Mouse (Mus musculus): ENCODE data around the gene Capza1. TPM values are rescaled to one million over a fixed set of nuclear protein-coding genes. Genes with fewer than 3 reads are reported as not detected.
"Not testable (repeated sequence)": the region's sequence is repeated elsewhere in the genome, so short reads cannot be mapped to it uniquely, and the experiment has no call there.

Capza1 gene
- polyA plus RNA-seq (2014; fragmentation: Nextera tagmentation; extraction: Ambion mirVana), result 228 and 240 TPM in 2 replicates

- WGBS, result under 1% methylated on average over 43 of the region's 43 CpGs
- Histone ChIP-seq H3K4me1 (replicated peaks; ENCODE audit: control insufficient read depth, insufficient read depth, low read length) (peaks cover 4% of the 10 kb centered on the region; the same call in 1 of the 2 replicates), H3K9me3 (ENCODE audit: control insufficient read depth, low read length) (no peaks in the 10 kb centered on the region), H3K4me3 (ENCODE audit: low read depth, low read length) (peak within 1 kb of the TSS; percentile 94), H3K4me2 (ENCODE audit: low read depth, low read length, severe bottlenecking) (peak within 1 kb of the TSS; percentile 71), H3K27ac (ENCODE audit: low read depth, low read length) (peak within 1 kb of the TSS; percentile 95), H3K27me3 (ENCODE audit: control insufficient read depth, insufficient read depth, low read length) (no peaks in the 10 kb centered on the region), H3K9ac (ENCODE audit: low read length) (peak within 1 kb of the TSS; percentile 98), H3K36me3 (ENCODE audit: control insufficient read depth, insufficient read depth, low read length) (no peaks in the 10 kb centered on the region)
- ATAC-seq (replicated peaks; ENCODE audit: low FRiP score), result peak; percentile 95
- DNase-seq (ENCODE audit: low spot score), result peak; percentile 92
Measured at GRCm38 (mm10) chr3:104863786-104864650, at the start of gene Capza1, which contains the start of gene St7l. Gene Capza1 (minus strand): TSS chr3:104864505. Gene St7l (plus strand): TSS chr3:104864005.

GRCm38 (mm10) chr3:104909195-104909594, 44.9 kb upstream of the Capza1 start:
- H3K27ac ChIP-seq (ENCODE audit: low read depth, low read length), result no peak overlapping the region
- H3K4me1 ChIP-seq (replicated peaks; ENCODE audit: control insufficient read depth, insufficient read depth, low read length), result 0 out of 2 replicates have a peak, but pooled peaks cover 2% of the 10 kb centered on the region
- H3K4me3 ChIP-seq (ENCODE audit: low read depth, low read length), result no peak overlapping the region
- no peaks in the 10 kb centered on the region for H3K9me3 ChIP-seq (ENCODE audit: control insufficient read depth, low read length)
- no peak for ATAC-seq (replicated peaks; ENCODE audit: low FRiP score)
- no peaks in the 10 kb centered on the region for H3K36me3 ChIP-seq (ENCODE audit: control insufficient read depth, insufficient read depth, low read length)
- no peak overlapping the region for H3K9ac ChIP-seq (ENCODE audit: low read length)
- no peaks in the 10 kb centered on the region for H3K27me3 ChIP-seq (ENCODE audit: control insufficient read depth, insufficient read depth, low read length)
- no peak overlapping the region for H3K4me2 ChIP-seq (ENCODE audit: low read depth, low read length, severe bottlenecking)
- DNase-seq (ENCODE audit: low spot score), result no peak
- WGBS, result 94% methylated on average over 6 of the region's 6 CpGs

DNA sequence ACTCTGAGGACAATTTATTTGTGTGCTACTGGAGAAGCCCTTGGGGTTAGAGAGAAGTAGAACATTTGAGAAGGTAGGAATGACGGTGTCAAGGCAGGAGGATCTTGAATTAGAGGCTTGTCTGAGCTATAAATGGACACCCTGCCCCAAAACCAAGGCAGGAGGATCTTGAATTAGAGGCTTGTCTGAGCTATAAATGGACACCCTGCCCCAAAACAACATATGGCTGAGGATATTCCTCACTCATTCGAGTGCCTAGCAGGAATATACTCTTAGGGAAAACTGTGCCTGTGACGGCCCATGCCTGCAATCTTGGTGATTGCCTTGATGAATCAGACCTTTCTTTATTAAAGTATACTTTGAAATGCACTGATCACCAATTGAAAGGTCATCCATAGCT, 41.7 kb upstream of the Capza1 start:
- ATAC-seq (replicated peaks; ENCODE audit: low FRiP score), result no peak
- Histone ChIP-seq H3K27me3 (ENCODE audit: control insufficient read depth, insufficient read depth, low read length) (no peaks in the 10 kb centered on the region), H3K4me2 (ENCODE audit: low read depth, low read length, severe bottlenecking) (no peak overlapping the region), H3K4me3 (ENCODE audit: low read depth, low read length) (no peak overlapping the region), H3K4me1 (replicated peaks; ENCODE audit: control insufficient read depth, insufficient read depth, low read length) (0 out of 2 replicates have a peak, but pooled peaks cover 2% of the 10 kb centered on the region), H3K36me3 (ENCODE audit: control insufficient read depth, insufficient read depth, low read length) (no peaks in the 10 kb centered on the region), H3K9me3 (ENCODE audit: control insufficient read depth, low read length) (no peaks in the 10 kb centered on the region), H3K9ac (ENCODE audit: low read length) (no peak overlapping the region), H3K27ac (ENCODE audit: low read depth, low read length) (no peak overlapping the region)
- WGBS, result 88% methylated on average over 3 of the region's 3 CpGs
- no peak for DNase-seq (ENCODE audit: low spot score)

- Histone ChIP-seq H3K27me3 (ENCODE audit: control insufficient read depth, insufficient read depth, low read length) (no peaks in the 10 kb centered on the region), H3K9me3 (ENCODE audit: control insufficient read depth, low read length) (no peaks in the 10 kb centered on the region), H3K27ac (ENCODE audit: low read depth, low read length) (no peak overlapping the region), H3K4me3 (ENCODE audit: low read depth, low read length) (no peak overlapping the region), H3K4me2 (ENCODE audit: low read depth, low read length, severe bottlenecking) (no peak overlapping the region), H3K9ac (ENCODE audit: low read length) (no peak overlapping the region), H3K4me1 (replicated peaks; ENCODE audit: control insufficient read depth, insufficient read depth, low read length) (0 out of 2 replicates have a peak, but pooled peaks cover 2% of the 10 kb centered on the region), H3K36me3 (ENCODE audit: control insufficient read depth, insufficient read depth, low read length) (no peaks in the 10 kb centered on the region)
- 92% methylated on average over 4 of the region's 4 CpGs for WGBS
- ATAC-seq (replicated peaks; ENCODE audit: low FRiP score), result no peak
- no peak for DNase-seq (ENCODE audit: low spot score)
Measured at GRCm38 (mm10) chr3:104905389-104905788, 41.1 kb upstream of the Capza1 start.

DNA sequence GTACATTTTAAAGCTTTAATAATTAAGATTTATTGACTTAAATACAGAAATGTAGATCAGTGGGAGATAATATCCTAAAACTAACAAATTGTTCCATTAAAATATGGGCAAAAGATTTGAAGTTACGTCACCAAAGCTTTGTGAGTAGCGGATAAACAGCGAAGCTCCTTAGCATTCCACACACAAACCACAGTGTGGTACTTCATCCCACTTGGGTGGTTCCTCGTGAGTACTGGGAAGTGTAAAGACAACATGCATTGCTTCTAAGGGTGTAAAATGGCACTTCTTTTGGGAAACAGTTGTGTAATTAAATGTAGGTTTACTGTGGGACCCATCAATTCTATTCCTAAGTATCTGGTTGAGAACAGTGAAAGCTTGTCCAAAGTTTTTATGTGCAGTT, 36.8 kb upstream of the Capza1 start:
- no peak overlapping the region for H3K27ac ChIP-seq (ENCODE audit: low read depth, low read length)
- no peak for ATAC-seq (replicated peaks; ENCODE audit: low FRiP score)
- no peaks in the 10 kb centered on the region for H3K9me3 ChIP-seq (ENCODE audit: control insufficient read depth, low read length)
- H3K4me1 ChIP-seq (replicated peaks; ENCODE audit: control insufficient read depth, insufficient read depth, low read length), result no peaks in the 10 kb centered on the region
- no peaks in the 10 kb centered on the region for H3K27me3 ChIP-seq (ENCODE audit: control insufficient read depth, insufficient read depth, low read length)
- no peak overlapping the region for H3K4me2 ChIP-seq (ENCODE audit: low read depth, low read length, severe bottlenecking)
- no peaks in the 10 kb centered on the region for H3K36me3 ChIP-seq (ENCODE audit: control insufficient read depth, insufficient read depth, low read length)
- 94% methylated on average over 4 of the region's 4 CpGs for WGBS
- no peak overlapping the region for H3K9ac ChIP-seq (ENCODE audit: low read length)
- no peak overlapping the region for H3K4me3 ChIP-seq (ENCODE audit: low read depth, low read length)
- no peak for DNase-seq (ENCODE audit: low spot score)

DNA sequence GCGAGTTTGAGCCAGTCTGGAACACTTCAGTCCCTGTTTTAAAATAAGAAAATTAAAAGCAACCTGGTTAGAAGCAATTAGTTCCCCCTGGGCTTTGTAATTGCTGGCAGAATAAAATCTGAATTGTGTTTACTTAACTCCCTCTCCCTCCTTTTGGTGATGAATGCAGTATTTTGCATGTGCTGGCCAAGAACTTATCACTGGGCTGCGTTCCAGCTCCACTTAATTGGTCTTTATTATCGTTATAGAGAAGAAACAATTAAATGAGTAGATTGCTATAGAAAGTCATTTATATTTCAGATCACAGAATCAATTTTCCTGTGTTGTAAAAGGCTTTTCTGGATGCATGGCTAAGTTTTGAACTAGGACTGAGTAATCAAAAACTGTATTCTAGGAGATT, 31.8 kb upstream of the Capza1 start:
- ATAC-seq (replicated peaks; ENCODE audit: low FRiP score), result no peak
- no peak for DNase-seq (ENCODE audit: low spot score)
- Histone ChIP-seq H3K27me3 (ENCODE audit: control insufficient read depth, insufficient read depth, low read length) (no peaks in the 10 kb centered on the region), H3K4me2 (ENCODE audit: low read depth, low read length, severe bottlenecking) (no peak overlapping the region), H3K36me3 (ENCODE audit: control insufficient read depth, insufficient read depth, low read length) (peaks cover 2% of the 10 kb centered on the region), H3K9ac (ENCODE audit: low read length) (no peak overlapping the region), H3K27ac (ENCODE audit: low read depth, low read length) (no peak overlapping the region), H3K9me3 (ENCODE audit: control insufficient read depth, low read length) (no peaks in the 10 kb centered on the region), H3K4me1 (replicated peaks; ENCODE audit: control insufficient read depth, insufficient read depth, low read length) (no peaks in the 10 kb centered on the region), H3K4me3 (ENCODE audit: low read depth, low read length) (no peak overlapping the region)
- WGBS, result 88% methylated on average over 3 of the region's 3 CpGs

DNA sequence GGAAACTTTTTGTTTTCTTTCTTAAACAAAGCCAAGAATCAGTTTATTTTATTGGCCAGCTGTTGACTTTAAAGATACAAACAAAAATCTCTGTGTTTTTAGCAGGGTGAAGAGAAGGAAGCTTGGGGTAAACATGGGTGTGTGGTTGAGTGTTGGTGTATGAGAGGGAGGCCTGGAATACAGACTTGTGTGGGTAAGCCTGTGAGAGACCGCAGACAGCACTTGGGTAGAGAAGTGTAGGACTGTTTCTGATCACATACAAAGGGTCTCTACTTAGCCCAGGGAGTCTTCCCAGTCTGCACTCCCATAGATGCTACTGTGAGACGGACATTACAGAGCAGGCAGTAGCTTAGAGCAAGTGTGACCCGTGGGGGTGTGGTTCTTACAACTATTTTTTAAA, 24.3 kb upstream of the Capza1 start:
- no peaks in the 10 kb centered on the region for H3K4me1 ChIP-seq (replicated peaks; ENCODE audit: control insufficient read depth, insufficient read depth, low read length)
- ATAC-seq (replicated peaks; ENCODE audit: low FRiP score) (no peak), DNase-seq (ENCODE audit: low spot score) (no peak)
- no peak overlapping the region for H3K4me2 ChIP-seq (ENCODE audit: low read depth, low read length, severe bottlenecking)
- H3K9me3 ChIP-seq (ENCODE audit: control insufficient read depth, low read length), result no peaks in the 10 kb centered on the region
- H3K36me3 ChIP-seq (ENCODE audit: control insufficient read depth, insufficient read depth, low read length), result peaks cover 11% of the 10 kb centered on the region
- WGBS, result 92% methylated on average over 3 of the region's 3 CpGs
- H3K4me3 ChIP-seq (ENCODE audit: low read depth, low read length), result no peak overlapping the region
- no peak overlapping the region for H3K9ac ChIP-seq (ENCODE audit: low read length)
- H3K27me3 ChIP-seq (ENCODE audit: control insufficient read depth, insufficient read depth, low read length), result no peaks in the 10 kb centered on the region
- H3K27ac ChIP-seq (ENCODE audit: low read depth, low read length), result no peak overlapping the region

- no peak overlapping the region for H3K4me2 ChIP-seq (ENCODE audit: low read depth, low read length, severe bottlenecking)
- H3K4me1 ChIP-seq (replicated peaks; ENCODE audit: control insufficient read depth, insufficient read depth, low read length), result peaks cover 4% of the 10 kb centered on the region; the same call in 1 of the 2 replicates
- no peaks in the 10 kb centered on the region for H3K27me3 ChIP-seq (ENCODE audit: control insufficient read depth, insufficient read depth, low read length)
- H3K36me3 ChIP-seq (ENCODE audit: control insufficient read depth, insufficient read depth, low read length), result peaks cover 3% of the 10 kb centered on the region; the same call in 1 of the 2 replicates
- no peaks in the 10 kb centered on the region for H3K9me3 ChIP-seq (ENCODE audit: control insufficient read depth, low read length)
- H3K4me3 ChIP-seq (ENCODE audit: low read depth, low read length), result no peak overlapping the region
- no peak overlapping the region for H3K27ac ChIP-seq (ENCODE audit: low read depth, low read length)
- no peak for DNase-seq (ENCODE audit: low spot score)
- no peak for ATAC-seq (replicated peaks; ENCODE audit: low FRiP score)
- H3K9ac ChIP-seq (ENCODE audit: low read length), result no peak overlapping the region
Measured at GRCm38 (mm10) chr3:104869611-104870010, 5.3 kb upstream of the Capza1 start.

- H3K27ac ChIP-seq (ENCODE audit: low read depth, low read length); H3K4me3 ChIP-seq (ENCODE audit: low read depth, low read length); DNase-seq (ENCODE audit: low spot score); H3K9ac ChIP-seq (ENCODE audit: low read length); H3K4me2 ChIP-seq (ENCODE audit: low read depth, low read length, severe bottlenecking); H3K4me1 ChIP-seq (replicated peaks; ENCODE audit: control insufficient read depth, insufficient read depth, low read length); H3K27me3 ChIP-seq (ENCODE audit: control insufficient read depth, insufficient read depth, low read length); H3K9me3 ChIP-seq (ENCODE audit: control insufficient read depth, low read length); H3K36me3 ChIP-seq (ENCODE audit: control insufficient read depth, insufficient read depth, low read length); ATAC-seq (replicated peaks; ENCODE audit: low FRiP score): not testable (repeated sequence)
Measured at GRCm38 (mm10) chr3:104866674-104867073, 2.4 kb upstream of the Capza1 start.

All from forebrain, embryonic 11.5 days (tissue).